In genomic region chr11:3301075-3301474, GRCm38 (mm10) we compare ENCODE assay signal across 20 mouse cellular contexts. TPM values are rescaled to one million over a fixed set of nuclear protein-coding genes. Genes with fewer than 3 reads are reported as not detected.
A peak's percentile ranks its signal among the peaks of the same experiment; 100 is the strongest.
DNase-seq lines count a peak whose midpoint lies in the region; ATAC-seq and TF ChIP-seq lines count a peak whose summit lies in the region.
"Had no signal": no experiment of that assay in that cellular context is flagged by ENCODE, and none has a peak within 500 bp of the region (broad histone marks: within the 10 kb centered on the region; RNA-seq: fewer than 3 reads in every experiment).

No protein-coding gene starts in this region.

- no peak for TF ChIP-seq CTCF in Patski (IDR thresholded peaks at IDR 0.05)

- no peaks in the 10 kb centered on the region for H3K27me3 ChIP-seq in Patski
- H3K27me3 ChIP-seq: embryonic facial prominence, embryonic 12.5 days; forebrain, embryonic 12.5 days had no signal

- peak; percentile 61 for DNase-seq in 3T3-L1 (ENCODE audit: low read depth, low spot score)
- DNase-seq in Muller cell, postnatal 12 days (ENCODE audit: inconsistent ontology term): peak; percentile 73
- DNase-seq in Patski (ENCODE audit: low read depth, low spot score): no peak
- no peak for DNase-seq in embryo, embryonic 10.5 days (ENCODE audit: low spot score)
- no peak for DNase-seq in frontal cortex, postnatal 25 days (ENCODE audit: low spot score in 2 of 2)
- no peak for DNase-seq in gastrocnemius, postnatal 4 days (ENCODE audit: low spot score in 2 of 2)
- no peak for DNase-seq in right cerebral cortex, postnatal 36 days (ENCODE audit: low spot score in 2 of 2)
- DNase-seq: adrenal gland, adult 2 months; adrenal gland, postnatal 10 days; adrenal gland, postnatal 25 days; cerebellum, adult 11 months; cerebellum, adult 18-20 months; cerebellum, adult 8-10 months; cerebellum, adult 9-11 months; cerebellum, postnatal 14 days; cerebellum, postnatal 36 days had no signal

- ATAC-seq in Patski: peak; percentile 64
- ATAC-seq: forebrain, embryonic 14.5 days; forebrain, embryonic 16.5 days had no signal

- POLR2A ChIA-PET in Patski (lab: Charles Lee): interaction anchor here (1.2 to 3.8 kb wide), 3 partner anchors 10 to 35 kb away, joined by 3 to 30 read pairs (median 3); partner anchors contain the start of genes Drg1 and Patz1

- in situ Hi-C loops in Patski (cut with MboI; ENCODE audit: low pct_unique_long_range_greater_than_20kb): no loop called here

- CTCF ChIA-PET in Patski (lab: Charles Lee): interaction anchor here (1.6 to 6.1 kb wide), 2 partner anchors 12 to 14 kb away, joined by 4 to 39 read pairs; partner anchors contain the start of gene Patz1

RNA-seq across cellular contexts. Expression of gene Patz1, which starts 12.4 kb away (rescaled TPM):
- 59.5 TPM for polyA plus RNA-seq in Patski (2021)
- 10 to 100 TPM; 31.8 to 31.9 TPM for total RNA-seq in gastrocnemius, postnatal 4 days (2021)

RNA-seq across cellular contexts. Expression of gene Pik3ip1, which starts 29.1 kb away (rescaled TPM):
- polyA plus RNA-seq in Patski (2021): 24.7 TPM
- total RNA-seq in gastrocnemius, postnatal 4 days (2021): 10 to 100 TPM; 14.9 to 18.2 TPM

RNA-seq across cellular contexts. Expression of gene Drg1, which starts 34.9 kb away (rescaled TPM):
- polyA plus RNA-seq in Patski (2021): 137 TPM
- total RNA-seq in gastrocnemius, postnatal 4 days (2021): 10 to 100 TPM; 63.9 to 64.1 TPM

Comparison
In these comparisons a context has a peak if more than half of its experiments do, and no peak if none do; other contexts are left out.
1. DNase-seq: peak in 3T3-L1 (single experiment) and Muller cell, postnatal 12 days (single experiment); none in Patski (single experiment), embryo, embryonic 10.5 days (single experiment), frontal cortex, postnatal 25 days (0 of 2), gastrocnemius, postnatal 4 days (0 of 2) and right cerebral cortex, postnatal 36 days (0 of 2).